Comparison of ENCODE assay signal across 9 mouse cellular contexts in the genomic region with DNA sequence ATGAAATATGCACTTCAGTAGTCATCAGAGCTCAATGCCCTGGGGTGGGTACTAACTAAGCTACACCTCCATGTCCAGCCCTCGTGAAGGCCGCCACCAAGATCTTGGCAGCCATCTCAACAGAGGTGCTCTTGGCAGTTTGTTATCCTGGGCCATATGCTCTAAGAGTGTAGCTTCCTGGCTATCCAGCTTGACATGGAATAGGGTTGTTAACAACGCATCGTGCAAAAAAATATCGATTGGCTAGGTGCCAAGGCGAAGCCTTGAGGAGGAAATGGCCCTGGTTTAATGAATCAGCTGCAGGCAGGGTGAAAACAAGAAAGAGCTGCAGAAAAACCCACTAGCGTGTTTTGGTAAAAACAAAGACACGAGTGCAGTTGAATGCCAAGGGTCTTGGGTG. TPM values are rescaled to one million over a fixed set of nuclear protein-coding genes. Genes with fewer than 3 reads are reported as not detected.
DNase-seq lines count a peak whose midpoint lies in the region; ATAC-seq lines count a peak whose summit lies in the region.
"Had no signal": no experiment of that assay in that cellular context is flagged by ENCODE, and none has a peak within 500 bp of the region (broad histone marks: within the 10 kb centered on the region; RNA-seq: fewer than 3 reads in every experiment).

No protein-coding gene starts in this region.

- no peaks in the 10 kb centered on the region for H3K9me3 ChIP-seq in intestine, embryonic 16.5 days (ENCODE audit: control insufficient read depth, low read length)
- no peaks in the 10 kb centered on the region for H3K9me3 ChIP-seq in intestine, embryonic 15.5 days
- H3K9me3 ChIP-seq in neural tube, embryonic 13.5 days = no peaks in the 10 kb centered on the region
- H3K9me3 ChIP-seq in forebrain, embryonic 15.5 days = no peaks in the 10 kb centered on the region
- no peaks in the 10 kb centered on the region for H3K9me3 ChIP-seq in midbrain, embryonic 16.5 days (replicated peaks; ENCODE audit: control insufficient read depth, low read length, poor library complexity, severe bottlenecking)

- no peak overlapping the region for H3K9ac ChIP-seq in intestine, embryonic 16.5 days (ENCODE audit: low read depth, low read length)
- no peak overlapping the region for H3K9ac ChIP-seq in intestine, embryonic 15.5 days
- H3K9ac ChIP-seq in neural tube, embryonic 13.5 days = no peak overlapping the region
- H3K9ac ChIP-seq in forebrain, embryonic 15.5 days (replicated peaks) = no peak overlapping the region
- H3K9ac ChIP-seq in midbrain, embryonic 16.5 days (ENCODE audit: low read depth, low read length) = no peak overlapping the region

- DNase-seq in neural tube, embryonic 10.5 days (ENCODE audit: extremely low spot score, low spot score) = no peak
- DNase-seq in layer of hippocampus, adult 8-10 months (ENCODE audit: low spot score in 2 of 2) = no peak
- no peak for DNase-seq in natural killer cell, adult 2 months (ENCODE audit: low spot score in 2 of 2)

- peaks cover 6% of the 10 kb centered on the region; the same call in 1 of the 2 replicates for H3K4me1 ChIP-seq in intestine, embryonic 16.5 days (ENCODE audit: control insufficient read depth, insufficient read depth, low read length)
- 0 out of 2 replicates have a peak, but pooled peaks cover 11% of the 10 kb centered on the region for H3K4me1 ChIP-seq in intestine, embryonic 15.5 days (replicated peaks)
- H3K4me1 ChIP-seq in neural tube, embryonic 13.5 days (replicated peaks) = peaks cover 30% of the 10 kb centered on the region
- peaks cover 30% of the 10 kb centered on the region for H3K4me1 ChIP-seq in forebrain, embryonic 15.5 days
- no peaks in the 10 kb centered on the region; the same call in 1 of the 2 replicates for H3K4me1 ChIP-seq in midbrain, embryonic 16.5 days (ENCODE audit: control insufficient read depth, insufficient read depth, low read length)

- WGBS in intestine, embryonic 16.5 days = 39% methylated on average over 8 of the region's 8 CpGs
- WGBS in intestine, embryonic 15.5 days = 43% methylated on average over 8 of the region's 8 CpGs
- 54% methylated on average over 8 of the region's 8 CpGs for WGBS in neural tube, embryonic 13.5 days
- 34% methylated on average over 8 of the region's 8 CpGs for WGBS in forebrain, embryonic 15.5 days
- WGBS in midbrain, embryonic 16.5 days = 60% methylated on average over 8 of the region's 8 CpGs

- no peak overlapping the region for H3K4me2 ChIP-seq in intestine, embryonic 16.5 days (ENCODE audit: low read depth, low read length)
- H3K4me2 ChIP-seq in intestine, embryonic 15.5 days (replicated peaks) = no peak overlapping the region
- no peak overlapping the region for H3K4me2 ChIP-seq in neural tube, embryonic 13.5 days
- no peak overlapping the region for H3K4me2 ChIP-seq in forebrain, embryonic 15.5 days (replicated peaks)
- no peak overlapping the region for H3K4me2 ChIP-seq in midbrain, embryonic 16.5 days (ENCODE audit: low read length)
- H3K4me2 ChIP-seq: heart, embryonic 11.5 days had no signal

- H3K27me3 ChIP-seq in intestine, embryonic 16.5 days (replicated peaks; ENCODE audit: control insufficient read depth, insufficient read depth, low read length) = no peaks in the 10 kb centered on the region
- no peaks in the 10 kb centered on the region for H3K27me3 ChIP-seq in intestine, embryonic 15.5 days (replicated peaks)
- H3K27me3 ChIP-seq in neural tube, embryonic 13.5 days = no peaks in the 10 kb centered on the region
- no peaks in the 10 kb centered on the region for H3K27me3 ChIP-seq in forebrain, embryonic 15.5 days
- H3K27me3 ChIP-seq in midbrain, embryonic 16.5 days (ENCODE audit: control insufficient read depth, insufficient read depth, low read depth, low read length) = no peaks in the 10 kb centered on the region

- H3K36me3 ChIP-seq in intestine, embryonic 16.5 days (ENCODE audit: control insufficient read depth, insufficient read depth, low read length) = no peaks in the 10 kb centered on the region
- no peaks in the 10 kb centered on the region for H3K36me3 ChIP-seq in intestine, embryonic 15.5 days
- no peaks in the 10 kb centered on the region for H3K36me3 ChIP-seq in neural tube, embryonic 13.5 days
- H3K36me3 ChIP-seq in forebrain, embryonic 15.5 days = no peaks in the 10 kb centered on the region
- H3K36me3 ChIP-seq in midbrain, embryonic 16.5 days (ENCODE audit: control insufficient read depth, insufficient read depth, low read length) = 0 out of 2 replicates have a peak, but pooled peaks cover 3% of the 10 kb centered on the region

- H3K4me3 ChIP-seq in intestine, embryonic 16.5 days (ENCODE audit: low read length) = no peak overlapping the region
- H3K4me3 ChIP-seq in intestine, embryonic 15.5 days (replicated peaks) = no peak overlapping the region
- no peak overlapping the region for H3K4me3 ChIP-seq in neural tube, embryonic 13.5 days
- no peak overlapping the region for H3K4me3 ChIP-seq in forebrain, embryonic 15.5 days
- no peak overlapping the region for H3K4me3 ChIP-seq in midbrain, embryonic 16.5 days (ENCODE audit: low read depth, low read length)

- H3K27ac ChIP-seq in intestine, embryonic 16.5 days (ENCODE audit: low read length) = no peak overlapping the region
- no peak overlapping the region for H3K27ac ChIP-seq in intestine, embryonic 15.5 days
- H3K27ac ChIP-seq in neural tube, embryonic 13.5 days (replicated peaks) = peak overlapping the region; percentile 20; the same call in 1 of the 2 replicates
- peak overlapping the region; percentile 72 for H3K27ac ChIP-seq in forebrain, embryonic 15.5 days (replicated peaks)
- H3K27ac ChIP-seq in midbrain, embryonic 16.5 days (ENCODE audit: low read length) = 0 out of 2 replicates have a peak overlapping the region, but pooled peaks have one; percentile 7

- ATAC-seq in intestine, embryonic 16.5 days = peak; percentile 40; the same call in 1 of the 2 replicates
- no peak for ATAC-seq in intestine, embryonic 15.5 days
- ATAC-seq in neural tube, embryonic 13.5 days (ENCODE audit: low read depth) = no peak; the same call in 1 of the 2 replicates
- peak; percentile 67 for ATAC-seq in forebrain, embryonic 15.5 days (replicated peaks)
- no peak for ATAC-seq in midbrain, embryonic 16.5 days

RNA-seq across cellular contexts. Expression of gene Enoph1, which starts 45.3 kb away (rescaled TPM):
- 49.2 and 53.7 TPM in 2 replicates for polyA plus RNA-seq in intestine, embryonic 16.5 days (2015; fragmentation: Nextera tagmentation; extraction: Ambion mirVana)
- 49.2 and 49.8 TPM in 2 replicates for polyA plus RNA-seq in intestine, embryonic 15.5 days (2015; fragmentation: Nextera tagmentation; extraction: Ambion mirVana)
- 38.9 and 42.9 TPM in 2 replicates for polyA plus RNA-seq in neural tube, embryonic 13.5 days (2015; fragmentation: Nextera tagmentation; extraction: Ambion mirVana)
- 57.6 and 58.3 TPM in 2 replicates for polyA plus RNA-seq in forebrain, embryonic 15.5 days (2015; fragmentation: Nextera tagmentation; extraction: Ambion mirVana)
- polyA plus RNA-seq in midbrain, embryonic 16.5 days (2015; fragmentation: Nextera tagmentation; extraction: Ambion mirVana) = 57.4 and 61.3 TPM in 2 replicates
- 10 to 100 TPM; 51.4 to 56.9 (median 55.1) TPM for total RNA-seq in layer of hippocampus, adult 8-10 months (2022)

RNA-seq across cellular contexts. Expression of gene Hnrnpdl, which starts 45.6 kb away (rescaled TPM):
- polyA plus RNA-seq in intestine, embryonic 16.5 days (2015; fragmentation: Nextera tagmentation; extraction: Ambion mirVana) = 90.9 and 102 TPM in 2 replicates
- polyA plus RNA-seq in intestine, embryonic 15.5 days (2015; fragmentation: Nextera tagmentation; extraction: Ambion mirVana) = 128 and 132 TPM in 2 replicates
- 211 and 214 TPM in 2 replicates for polyA plus RNA-seq in neural tube, embryonic 13.5 days (2015; fragmentation: Nextera tagmentation; extraction: Ambion mirVana)
- polyA plus RNA-seq in forebrain, embryonic 15.5 days (2015; fragmentation: Nextera tagmentation; extraction: Ambion mirVana) = 256 and 258 TPM in 2 replicates
- polyA plus RNA-seq in midbrain, embryonic 16.5 days (2015; fragmentation: Nextera tagmentation; extraction: Ambion mirVana) = 199 and 210 TPM in 2 replicates
- 100 to 1,000 TPM; 182 to 223 (median 194) TPM for total RNA-seq in layer of hippocampus, adult 8-10 months (2022)

Comparison
In these comparisons a context has a peak if more than half of its experiments do, and no peak if none do; other contexts are left out.
1. ATAC-seq: peak in intestine, embryonic 16.5 days (single experiment) and forebrain, embryonic 15.5 days (single experiment); none in intestine, embryonic 15.5 days (single experiment), neural tube, embryonic 13.5 days (single experiment) and midbrain, embryonic 16.5 days (single experiment).
2. H3K27ac ChIP-seq: peak in neural tube, embryonic 13.5 days (single experiment), forebrain, embryonic 15.5 days (single experiment) and midbrain, embryonic 16.5 days (single experiment); none in intestine, embryonic 16.5 days (single experiment) and intestine, embryonic 15.5 days (single experiment).